Mouse (Mus musculus) thymus, adult 18-20 months (tissue): ENCODE results near the gene Hopx.

Experiments used
- DNase-seq, 2 experiments: peaks; one replicate each; pipeline ENCODE4 v3.0.0; 2022; ENCODE audit warnings: mixed read lengths in 2 of 2

The Hopx gene

GRCm38 (mm10) chr5:77061372-77062038, 53.4 kb downstream of the Hopx start:
- peak; percentile 26 to 34 for DNase-seq

DNA sequence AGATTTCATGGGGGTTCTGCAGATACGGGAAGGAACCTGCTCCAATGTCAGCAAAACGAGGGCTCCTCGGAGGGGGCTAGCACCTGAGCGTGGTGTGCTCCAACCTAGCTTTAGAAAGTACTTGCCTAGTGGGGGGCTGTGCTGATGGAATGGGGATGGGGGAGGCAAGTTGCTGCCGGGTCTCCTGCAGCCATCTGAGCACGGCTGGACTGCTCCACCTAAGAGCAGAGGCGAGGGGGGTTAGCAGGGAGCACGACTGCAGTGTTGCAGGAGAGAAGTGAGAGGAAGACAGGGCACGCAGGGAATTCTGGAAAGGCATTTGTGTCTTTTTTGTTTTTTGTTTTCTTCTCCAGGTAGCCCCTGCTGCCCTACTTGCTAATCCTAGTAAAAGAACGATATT, 54.6 kb downstream of the Hopx start:
- DNase-seq = no peak

DNA sequence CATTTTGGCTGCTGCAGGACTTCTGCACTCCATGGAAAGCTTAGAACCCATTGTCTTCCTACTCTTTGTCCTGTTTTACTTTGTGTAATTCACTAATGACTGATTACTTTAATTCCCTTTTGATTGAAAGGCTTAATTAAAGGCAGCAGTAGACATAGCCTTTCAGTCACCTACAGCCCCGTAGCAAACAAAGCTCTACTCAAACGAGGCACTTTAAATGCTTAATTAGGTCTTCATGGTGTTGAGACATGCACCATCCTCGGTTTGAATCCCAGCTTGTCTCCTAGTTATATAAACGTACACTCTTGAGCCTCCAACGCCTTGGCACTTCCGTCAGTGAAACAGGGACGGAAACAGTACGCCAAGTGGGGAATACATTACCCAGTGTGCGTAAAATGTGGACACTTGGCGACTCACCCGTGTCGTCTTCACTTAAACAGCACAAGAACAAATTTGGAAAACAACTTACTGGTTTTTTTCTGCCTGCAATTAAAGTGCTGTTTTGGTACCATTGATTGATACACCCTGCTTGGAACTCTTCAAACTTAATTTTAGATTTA, 58.0 kb downstream of the Hopx start:
- DNase-seq = no peak

DNA sequence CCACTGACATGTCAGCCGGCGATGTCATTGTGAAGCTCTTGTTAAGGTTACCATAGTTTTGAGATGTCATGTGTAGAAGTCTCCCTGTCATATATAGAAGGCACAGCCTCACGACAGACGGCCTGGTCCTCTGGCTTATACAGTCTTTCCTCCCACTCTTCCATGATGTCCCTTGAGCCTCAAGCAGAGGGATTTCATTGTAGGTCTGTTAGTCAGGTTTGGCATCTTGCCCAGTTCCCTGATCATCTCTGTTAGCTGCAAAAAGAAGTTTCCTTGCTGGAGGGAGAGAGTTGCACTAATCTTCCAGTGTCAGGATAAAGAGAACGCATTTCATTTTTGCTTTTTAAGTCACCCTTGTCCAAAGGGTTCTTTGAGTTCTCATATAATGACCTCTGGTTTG, 62.3 kb downstream of the Hopx start:
- DNase-seq = no peak

- DNase-seq = no peak
Measured at GRCm38 (mm10) chr5:77044362-77044761, 70.6 kb downstream of the Hopx start.

DNA sequence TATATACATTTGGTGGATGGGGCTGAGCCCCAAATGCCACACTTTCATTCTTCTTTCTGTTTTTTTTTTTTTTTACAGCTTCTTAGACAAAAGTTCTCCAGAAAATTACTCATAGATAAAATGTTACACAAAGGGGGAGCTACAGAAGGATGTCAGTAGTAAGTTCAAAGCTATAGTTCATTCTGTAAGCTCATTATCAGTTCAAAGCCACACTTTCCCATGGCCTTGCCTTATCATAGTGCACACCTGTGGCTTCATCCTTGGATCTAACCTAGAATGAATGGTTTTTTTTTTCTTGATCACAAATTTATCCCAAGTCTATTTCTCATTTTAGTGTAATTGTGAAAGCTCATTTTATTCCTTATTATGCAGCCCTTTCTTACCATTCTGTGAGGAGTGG, 75.5 kb downstream of the Hopx start:
- DNase-seq = no peak

DNA sequence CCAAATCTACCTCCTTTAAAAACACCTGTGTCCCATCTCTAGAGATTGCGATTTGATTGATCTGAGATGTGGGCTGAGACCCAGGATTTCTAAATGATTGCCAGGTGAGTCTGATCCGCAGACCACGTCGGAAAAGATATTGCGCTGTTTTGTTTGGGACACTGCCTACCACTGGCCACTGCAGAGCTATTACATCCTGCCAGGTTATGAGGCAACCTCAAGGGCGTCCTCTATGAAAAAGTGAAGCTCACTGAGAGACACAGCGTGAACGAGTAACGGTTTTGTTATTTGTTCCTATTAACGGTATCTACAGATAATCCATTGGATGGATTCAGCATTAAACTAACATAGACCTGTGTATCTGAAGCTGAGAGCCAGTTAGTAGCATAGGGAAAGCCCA, 76.5 kb downstream of the Hopx start:
- DNase-seq = no peak
